ENCODE assay signal across 25 mouse cellular contexts in genomic region chr4:39474291-39474690, GRCm38 (mm10). TPM values are rescaled to one million over a fixed set of nuclear protein-coding genes. Genes with fewer than 3 reads are reported as not detected.
"Had no signal": no experiment of that assay in that cellular context is flagged by ENCODE, and none has a peak within 500 bp of the region (broad histone marks: within the 10 kb centered on the region; RNA-seq: fewer than 3 reads in every experiment).

No protein-coding gene starts in this region.

- H3K9ac ChIP-seq: liver, embryonic 13.5 days; liver, embryonic 15.5 days; liver, postnatal 0 days; lung, embryonic 15.5 days; midbrain, embryonic 12.5 days had no signal

- H3K4me1 ChIP-seq: liver, embryonic 13.5 days; liver, embryonic 15.5 days; lung, embryonic 15.5 days; megakaryocyte, embryonic 14.5 days; midbrain, embryonic 12.5 days had no signal

- H3K9me3 ChIP-seq: liver, embryonic 13.5 days; liver, embryonic 15.5 days; lung, embryonic 15.5 days; megakaryocyte, embryonic 14.5 days; midbrain, embryonic 12.5 days had no signal

- H3K27me3 ChIP-seq: liver, embryonic 13.5 days; liver, embryonic 15.5 days; lung, embryonic 15.5 days; megakaryocyte, embryonic 14.5 days; midbrain, embryonic 12.5 days had no signal

- H3K27ac ChIP-seq: liver, embryonic 13.5 days; liver, embryonic 15.5 days; lung, embryonic 15.5 days; macrophage; midbrain, embryonic 12.5 days had no signal

- H3K4me2 ChIP-seq: liver, embryonic 11.5 days; liver, embryonic 13.5 days; liver, embryonic 15.5 days; lung, embryonic 15.5 days; midbrain, embryonic 12.5 days had no signal

- ATAC-seq: liver, postnatal 0 days; lung, postnatal 0 days; midbrain, embryonic 16.5 days had no signal

- H3K4me3 ChIP-seq: liver, embryonic 13.5 days; liver, embryonic 15.5 days; lung, embryonic 15.5 days; megakaryocyte, embryonic 14.5 days; midbrain, embryonic 12.5 days; myocyte had no signal

- H3K36me3 ChIP-seq: liver, embryonic 13.5 days; liver, embryonic 15.5 days; lung, embryonic 15.5 days; midbrain, embryonic 12.5 days had no signal

- DNase-seq: liver, embryonic 13.5 days; liver, postnatal 0 days; lung, adult 2 months; lung, postnatal 14 days; lung, postnatal 36 days; midbrain, embryonic 14.5 days; right cerebral cortex, postnatal 14 days; spleen, adult 18-20 months; thymus, adult 18-20 months; thymus, postnatal 14 days; thymus, postnatal 36 days had no signal

RNA-seq across cellular contexts. Expression of gene 1700009N14Rik, which starts 24.2 kb away (rescaled TPM):
- total RNA-seq: megakaryocyte progenitor cell, adult 5-6 weeks; neutrophil, adult 5-6 weeks had no signal
- polyA plus RNA-seq: liver, embryonic 11.5 days; liver, embryonic 13.5 days; liver, embryonic 15.5 days; liver, postnatal 0 days; lung, adult 2 months; lung, embryonic 15.5 days; lung, postnatal 0 days; macrophage; midbrain, embryonic 12.5 days; midbrain, embryonic 14.5 days; midbrain, embryonic 16.5 days; small intestine, adult 2 months; stomach, embryonic 14.5 days; thymus, postnatal 0 days had no signal
